Mouse (Mus musculus) adipocyte (in vitro differentiated cells): ENCODE data around the gene Pgap2.
A peak's percentile ranks its signal among the peaks of the same experiment; 100 is the strongest.

ENCODE experiments used
- DNase-seq: peaks from one replicate; pipeline ENCODE4 v3.0.0-alpha.2; 2016; ENCODE audit warnings: low spot score

Gene Pgap2

GRCm38 (mm10) chr7:102209756-102210721 lies at the start of gene Pgap2, which contains the start of gene Nup98:
Gene Pgap2 (plus strand): TSS chr7:102210208.
Gene Nup98 (minus strand): TSS chr7:102210176.
- peak; percentile 94 for DNase-seq

GRCm38 (mm10) chr7:102170300-102170699 lies 39.7 kb upstream of the Pgap2 start:
- DNase-seq = no peak

- no peak for DNase-seq
These were observed 26.2 kb upstream of the Pgap2 start for GRCm38 (mm10) chr7:102183849-102184248.

- DNase-seq = peak; percentile 8
These were observed 17.7 kb upstream of the Pgap2 start for GRCm38 (mm10) chr7:102192356-102192755.

- DNase-seq = no peak
These were observed 9.4 kb upstream of the Pgap2 start for GRCm38 (mm10) chr7:102200576-102200975.

GRCm38 (mm10) chr7:102200996-102201785 lies 8.8 kb upstream of the Pgap2 start:
- DNase-seq = no peak

- DNase-seq = no peak
These were observed 5.6 kb upstream of the Pgap2 start for GRCm38 (mm10) chr7:102204296-102204857.

GRCm38 (mm10) chr7:102205646-102206045 lies 4.4 kb upstream of the Pgap2 start:
- DNase-seq = no peak

GRCm38 (mm10) chr7:102208806-102209363 lies 1.1 kb upstream of the Pgap2 start:
- DNase-seq = no peak

GRCm38 (mm10) chr7:102211071-102211470 lies 1.1 kb downstream of the Pgap2 start:
- DNase-seq = no peak

GRCm38 (mm10) chr7:102221899-102222298 lies 11.9 kb downstream of the Pgap2 start:
- DNase-seq = no peak

GRCm38 (mm10) chr7:102222336-102222735 lies 12.3 kb downstream of the Pgap2 start:
- DNase-seq = peak; percentile 62

GRCm38 (mm10) chr7:102222830-102223556 lies 13.0 kb downstream of the Pgap2 start:
- peak; percentile 22 for DNase-seq

GRCm38 (mm10) chr7:102223883-102224738 lies 14.1 kb downstream of the Pgap2 start:
- DNase-seq = no peak

- DNase-seq = no peak
These were observed 16.0 kb downstream of the Pgap2 start for GRCm38 (mm10) chr7:102226051-102226450.

- no peak for DNase-seq
These were observed 18.2 kb downstream of the Pgap2 start for GRCm38 (mm10) chr7:102228049-102228670.

- peak; percentile 23 for DNase-seq
These were observed 19.8 kb downstream of the Pgap2 start for GRCm38 (mm10) chr7:102229814-102230213.

GRCm38 (mm10) chr7:102233059-102233458 lies 23.1 kb downstream of the Pgap2 start:
- DNase-seq = no peak

GRCm38 (mm10) chr7:102238686-102239286 lies 28.8 kb downstream of the Pgap2 start:
- DNase-seq = no peak
